Mouse (Mus musculus) embryo, embryonic 10.5 days (tissue): ENCODE measurements at regions not wholly inside any gene's neighbourhood (a gene's known extent, or its start where the extent isn't known, plus 50 kb on each side); places are given as distances from the start of the nearest gene placed in this dataset.
A peak's percentile ranks its signal among the peaks of the same experiment; 100 is the strongest.
"Not testable (repeated sequence)": the region's sequence is repeated elsewhere in the genome, so short reads cannot be mapped to it uniquely, and the experiment has no call there.

ENCODE experiments used
- DNase-seq: peaks from one replicate; pipeline ENCODE4 v3.0.0-alpha.2; 2015; ENCODE audit warnings: low spot score

DNA sequence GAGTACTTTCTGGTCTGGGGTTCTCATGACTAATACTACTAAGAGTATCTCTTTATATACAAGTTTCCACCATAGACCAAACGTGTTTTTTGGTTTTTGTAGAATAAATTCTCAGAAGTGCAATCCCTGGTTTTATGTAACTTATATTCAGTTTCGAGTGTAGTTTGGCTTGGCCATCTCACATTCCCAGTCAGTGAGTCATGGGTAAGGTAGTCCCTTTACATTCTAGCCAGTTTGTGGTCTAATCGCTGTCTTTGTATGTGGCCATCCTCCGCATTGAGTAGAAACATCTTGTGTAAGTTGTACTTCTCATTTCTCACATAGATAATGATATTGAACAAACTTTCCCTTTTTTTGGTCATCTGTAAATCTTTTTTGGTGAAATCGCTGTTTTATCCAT is 88.3 kb downstream of the Anxa5 start:
- no peak for DNase-seq

DNA sequence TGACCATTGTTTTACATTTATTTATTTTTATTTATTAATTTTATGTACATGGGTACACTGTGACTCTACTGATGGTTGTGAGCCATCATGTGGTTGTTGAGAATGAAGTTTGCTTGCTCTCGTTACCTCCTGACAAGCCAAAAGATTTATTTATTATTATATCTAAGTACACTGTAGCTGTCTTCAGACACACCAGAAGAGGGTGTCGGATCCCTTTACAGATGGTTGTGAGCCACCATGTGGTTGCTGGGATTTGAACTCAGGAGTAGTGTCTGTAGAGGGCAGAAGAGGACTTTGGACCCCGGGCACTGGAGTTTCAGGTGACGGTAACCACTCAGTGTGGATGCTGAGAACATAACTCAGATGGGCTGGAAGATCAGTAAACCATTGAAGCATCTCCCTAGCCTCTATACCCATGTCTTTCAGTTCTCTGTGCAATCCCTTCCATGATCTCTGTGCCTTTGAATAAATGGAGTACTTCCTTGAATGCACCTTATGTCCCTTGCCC is 92.2 kb downstream of the Anxa5 start:
- DNase-seq = no peak

DNA sequence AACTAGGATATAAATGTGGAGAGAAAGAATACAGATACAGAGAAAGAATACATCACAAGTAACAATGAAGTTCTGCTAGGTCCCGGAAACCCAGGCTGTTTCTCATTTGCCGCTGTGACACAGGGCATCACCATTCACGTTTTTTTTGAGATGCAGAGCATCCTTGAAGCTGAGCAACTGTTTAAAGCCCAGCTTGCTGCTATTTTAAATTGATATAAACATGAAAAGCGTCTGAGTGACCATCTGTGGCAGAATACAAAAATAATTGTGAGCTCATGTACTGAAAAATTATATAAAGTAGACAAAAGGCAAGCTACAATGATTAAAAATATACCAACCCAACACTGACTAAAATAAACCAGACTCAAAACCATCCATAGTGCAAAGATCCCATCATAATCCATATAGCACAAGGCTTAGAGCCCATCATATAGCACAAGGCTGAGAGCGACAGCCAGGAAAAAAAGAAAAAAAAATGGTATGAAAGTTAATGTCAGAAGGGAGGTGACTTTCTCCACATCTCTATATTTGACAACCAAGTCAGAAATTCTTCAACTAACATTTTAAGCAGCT is 94.0 kb downstream of the Anxa5 start:
- no peak for DNase-seq

DNA sequence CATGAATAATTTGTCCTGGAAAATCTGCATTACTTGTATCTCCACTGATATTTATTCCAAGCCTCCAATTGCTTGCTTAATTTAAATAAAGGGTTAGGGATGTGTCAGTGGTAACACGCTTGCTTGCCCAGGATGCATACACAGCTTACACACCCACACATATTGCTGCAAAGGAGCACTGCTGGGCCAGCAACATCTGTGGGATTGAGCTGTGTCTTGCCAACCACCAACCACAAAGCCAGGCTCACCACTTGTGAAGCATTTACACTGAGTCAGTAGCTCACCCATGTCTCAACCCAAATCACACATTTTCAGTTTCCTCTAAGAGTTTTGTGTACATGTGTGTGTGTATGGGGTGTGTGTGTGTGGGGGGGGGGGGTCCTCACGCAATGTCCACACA is 100.0 kb downstream of the Anxa5 start:
- DNase-seq = no peak

- DNase-seq = no peak
Measured at GRCm38 (mm10) chr3:36374939-36375338, 100.8 kb downstream of the Anxa5 start.

- DNase-seq = no peak
Measured at GRCm38 (mm10) chr3:36360933-36361332, 114.8 kb downstream of the Anxa5 start.

DNA sequence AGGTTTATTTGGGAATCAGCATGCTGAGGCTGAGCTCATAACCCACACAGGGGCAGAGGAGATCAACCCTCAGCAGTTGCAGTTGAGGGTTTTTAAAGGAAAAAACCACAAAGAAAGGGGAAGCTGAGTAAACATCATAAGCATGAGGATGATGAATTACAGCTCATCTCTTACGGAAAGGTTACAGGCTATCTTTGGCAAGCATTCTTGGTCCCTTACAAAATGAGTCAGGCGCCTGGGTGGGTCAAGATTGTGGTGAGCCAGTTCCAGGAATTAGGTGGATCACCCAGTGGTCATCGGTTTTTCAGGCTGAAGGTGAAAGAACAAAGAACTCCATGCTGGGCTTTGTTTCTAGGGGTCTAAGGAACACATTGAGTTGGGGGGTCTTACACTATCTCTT is 121.5 kb downstream of the Anxa5 start:
- not testable (repeated sequence) for DNase-seq

- peak; percentile 40 for DNase-seq
Measured at GRCm38 (mm10) chr3:36352032-36352742, 123.5 kb downstream of the Anxa5 start.

DNA sequence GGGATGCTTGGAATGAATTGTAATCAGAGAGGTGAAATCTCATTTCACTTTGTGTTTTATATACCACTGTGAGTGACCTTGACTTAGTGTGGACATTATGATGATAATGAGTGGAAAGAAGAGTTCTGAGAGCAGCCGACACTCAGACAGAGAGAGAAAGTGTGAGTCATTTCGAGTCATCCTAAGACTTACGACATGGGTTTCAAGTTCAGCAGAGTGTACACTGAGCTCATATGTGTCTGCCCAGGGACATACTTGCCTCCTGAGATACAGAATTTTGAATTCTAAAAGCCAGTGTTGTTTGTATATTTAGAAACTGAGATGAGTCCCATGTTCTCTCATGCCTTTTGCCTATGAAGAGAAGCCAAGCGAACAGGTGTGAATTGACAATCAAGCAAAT is 126.6 kb downstream of the Anxa5 start:
- no peak for DNase-seq

DNA sequence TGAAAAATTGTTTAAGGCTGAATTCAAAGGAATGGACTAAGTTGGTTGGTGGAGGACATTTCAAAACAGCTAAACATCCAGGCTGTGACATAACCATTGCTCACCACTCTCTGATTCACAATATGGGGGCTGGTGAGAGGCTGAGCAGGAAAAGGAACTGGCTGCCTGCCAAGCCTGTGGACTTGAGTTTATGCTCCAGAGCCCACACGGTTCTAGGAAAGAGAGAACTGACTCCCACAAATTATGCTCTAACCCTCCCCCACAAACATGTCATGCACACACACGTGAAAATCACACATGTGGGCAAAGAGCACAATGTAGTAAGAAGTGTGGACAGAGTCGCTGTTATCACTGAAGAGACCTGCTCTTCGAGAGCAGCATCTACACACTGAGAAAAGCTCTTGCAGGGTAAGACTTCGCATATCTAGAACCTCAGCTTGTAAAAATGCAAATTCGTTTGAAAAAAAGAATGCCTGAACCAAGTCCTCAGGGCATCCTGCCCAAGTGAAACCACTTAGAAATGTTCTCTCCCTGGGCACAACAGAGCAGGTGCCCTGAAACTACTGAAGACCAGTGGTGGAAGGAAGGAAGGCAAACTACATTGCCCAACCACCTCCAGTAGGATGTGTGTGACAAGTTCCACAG is 118.9 kb upstream of the Qrfpr start:
- no peak for DNase-seq

DNA sequence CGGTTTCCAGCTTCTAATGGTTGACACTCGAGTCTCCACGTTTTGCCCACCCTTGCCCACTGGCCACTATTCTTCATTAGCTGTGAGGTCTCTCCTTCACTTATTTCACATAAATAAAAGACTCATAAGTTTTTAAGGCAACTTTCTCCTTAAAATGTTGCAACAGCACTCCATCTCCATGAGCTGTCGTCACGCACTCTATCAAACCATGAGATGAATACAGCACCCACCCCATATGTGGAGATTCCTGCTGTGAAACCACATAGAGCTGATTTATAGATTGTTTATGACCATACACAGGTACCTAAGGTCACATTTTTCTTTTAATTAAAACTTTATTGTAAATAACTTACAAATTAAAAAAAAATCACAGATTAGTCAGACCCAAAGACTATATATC is 117.5 kb upstream of the Qrfpr start:
- DNase-seq = no peak

- DNase-seq = no peak
Measured at GRCm38 (mm10) chr3:36334279-36334678, 112.2 kb upstream of the Qrfpr start.

DNA sequence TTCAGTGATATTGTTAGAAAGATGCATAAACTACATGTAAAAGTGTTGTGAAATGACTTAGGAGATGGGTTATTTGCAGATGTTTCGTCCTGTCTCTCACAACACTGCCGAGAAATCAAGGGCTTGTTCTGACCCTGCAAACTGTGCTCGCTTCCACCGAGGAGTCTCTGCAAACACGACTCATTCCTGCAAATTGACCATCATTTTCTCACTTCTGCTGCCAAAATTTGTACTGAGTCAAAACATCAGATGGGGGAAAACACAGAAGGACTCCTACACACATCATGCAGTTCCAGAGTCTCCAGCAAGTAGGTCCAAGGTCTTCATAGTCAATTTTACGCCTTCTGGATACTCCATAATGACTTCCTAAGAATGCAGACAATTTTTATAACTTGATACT is 109.9 kb upstream of the Qrfpr start:
- no peak for DNase-seq

- peak; percentile 77 for DNase-seq
Measured at GRCm38 (mm10) chr3:36330656-36331055, 108.5 kb upstream of the Qrfpr start.

GRCm38 (mm10) chr3:36329631-36330030 is 107.5 kb upstream of the Qrfpr start:
- DNase-seq = no peak

DNA sequence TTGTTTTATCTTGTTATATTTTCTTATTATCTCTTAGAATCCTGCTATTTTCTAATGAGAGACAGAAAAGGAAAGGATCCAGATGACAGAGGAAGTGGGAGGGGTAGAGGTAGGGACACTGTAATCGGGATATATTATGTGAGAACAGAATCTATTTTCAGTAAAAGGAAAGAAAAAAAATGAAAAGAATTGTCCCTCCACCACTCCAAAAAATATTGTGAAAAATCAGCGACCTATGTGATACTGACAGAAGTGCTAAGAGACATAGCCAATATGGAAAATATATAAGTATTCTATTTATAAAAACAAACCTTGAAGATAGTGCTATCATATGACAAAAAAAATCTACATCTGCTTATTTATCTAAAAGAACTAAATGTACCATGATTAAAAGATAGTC is 106.8 kb upstream of the Qrfpr start:
- DNase-seq = no peak

- no peak for DNase-seq
Measured at GRCm38 (mm10) chr3:36318635-36319034, 96.5 kb upstream of the Qrfpr start.

- DNase-seq = peak; percentile 26
Measured at GRCm38 (mm10) chr3:36311337-36311736, 89.2 kb upstream of the Qrfpr start.

- DNase-seq = peak; percentile 49
Measured at GRCm38 (mm10) chr3:36310642-36311267, 88.6 kb upstream of the Qrfpr start.

DNA sequence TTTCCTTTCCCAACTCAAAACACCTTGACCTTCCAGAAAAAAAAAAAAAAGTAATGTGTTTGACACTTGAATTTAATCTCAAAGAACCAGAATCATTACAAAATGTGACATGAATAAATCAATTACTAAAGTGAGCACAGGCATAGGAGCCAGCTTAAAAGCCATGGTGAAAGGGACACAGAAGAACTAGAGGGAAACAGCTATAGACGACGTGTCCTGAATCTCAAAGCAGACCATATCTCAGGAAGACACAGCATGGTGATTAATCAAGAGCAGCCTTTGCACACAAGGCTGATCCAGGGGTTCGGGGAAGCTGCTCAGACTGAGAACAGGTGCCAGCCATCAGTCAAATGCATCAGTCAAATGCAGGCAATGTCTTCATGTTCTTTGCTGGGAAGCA is 74.7 kb upstream of the Qrfpr start:
- DNase-seq = no peak

- no peak for DNase-seq
Measured at GRCm38 (mm10) chr3:36291971-36292370, 69.9 kb upstream of the Qrfpr start.

DNA sequence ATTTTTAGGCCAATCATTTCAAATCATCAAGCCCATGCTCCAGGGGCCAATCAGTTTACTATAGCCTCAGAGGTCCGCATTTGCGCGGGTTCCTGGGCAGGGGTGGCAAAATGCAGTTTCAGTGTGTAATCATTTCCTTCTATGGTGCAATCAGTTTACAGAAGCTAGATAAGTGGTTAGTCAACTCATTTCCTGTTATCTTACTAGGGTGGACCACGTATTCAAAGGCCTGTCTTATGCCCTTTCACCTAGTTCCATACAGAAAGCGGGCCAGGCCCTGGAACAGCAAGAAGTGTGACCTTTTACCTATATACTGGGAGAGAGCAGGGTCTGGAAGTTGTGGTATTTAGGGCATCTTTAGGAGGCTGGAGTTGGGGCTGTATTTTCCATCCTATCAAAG is 62.0 kb upstream of the Qrfpr start:
- DNase-seq = no peak

DNA sequence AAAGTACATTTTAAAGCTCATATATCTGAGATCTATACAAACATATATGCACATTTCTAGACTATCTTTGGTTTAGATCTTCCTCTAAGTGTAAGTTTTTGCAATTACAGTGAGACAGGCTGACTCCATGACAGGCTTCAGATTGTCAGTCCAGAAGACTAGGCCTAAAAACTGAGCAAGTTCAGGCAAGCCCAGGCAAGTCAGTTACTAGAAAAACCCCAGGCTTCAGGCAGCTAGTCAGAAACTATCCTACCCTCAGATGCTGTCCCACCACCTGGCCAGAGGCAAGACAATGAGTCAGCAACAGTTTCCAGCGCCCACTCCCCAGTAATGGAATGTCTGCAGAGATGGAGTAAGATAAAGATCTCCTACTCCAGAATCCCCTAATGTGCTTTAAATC is 53.4 kb upstream of the Qrfpr start:
- no peak for DNase-seq
